Mouse (Mus musculus): ENCODE results near the gene Pphln1. TPM values are rescaled to one million over a fixed set of nuclear protein-coding genes. Genes with fewer than 3 reads are reported as not detected.

Pphln1 gene
- polyA plus RNA-seq, 1 experiment from 2014 or later, result 42.6 TPM

DNA sequence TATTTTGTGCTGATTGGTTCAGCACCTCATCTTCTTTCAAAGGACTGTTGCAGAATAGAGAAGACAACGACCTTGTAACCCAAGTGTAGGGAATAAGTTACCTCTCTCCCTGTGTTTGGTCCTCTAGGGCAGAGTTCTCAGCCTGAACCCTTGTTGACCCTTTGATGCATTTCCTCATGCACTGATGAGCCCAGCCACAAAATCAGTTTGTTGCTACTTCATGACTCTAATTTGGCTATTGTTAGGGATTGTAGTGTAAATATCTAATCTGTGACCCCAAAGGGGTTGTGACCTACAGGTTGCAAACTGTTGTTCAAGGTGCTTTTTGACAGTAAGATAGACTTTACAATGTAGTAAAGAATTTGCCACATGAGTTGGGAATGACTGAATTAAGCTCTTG is 55.1 kb downstream of the Pphln1 start:
- Histone ChIP-seq H3K36me3 (ENCODE audit: control insufficient read depth, insufficient read depth, low read length) (0 out of 2 replicates have a peak, but pooled peaks cover 3% of the 10 kb centered on the region), H3K4me2 (ENCODE audit: low read depth, low read length) (no peak overlapping the region), H3K4me1 (replicated peaks; ENCODE audit: control insufficient read depth, insufficient read depth, low read length) (no peaks in the 10 kb centered on the region), H3K27ac (ENCODE audit: low read length) (no peak overlapping the region), H3K27me3 (ENCODE audit: control insufficient read depth, insufficient read depth, low read depth, low read length) (no peaks in the 10 kb centered on the region), H3K9ac (ENCODE audit: low read length) (no peak overlapping the region), H3K4me3 (ENCODE audit: low read length) (no peak overlapping the region), H3K9me3 (ENCODE audit: control insufficient read depth, low read length) (no peaks in the 10 kb centered on the region)
- ATAC-seq (ENCODE audit: low read depth), result no peak
- WGBS, result 67% methylated on average over 1 of the region's 1 CpGs

GRCm38 (mm10) chr15:93456005-93456404 is 57.9 kb downstream of the Pphln1 start:
- H3K4me2 ChIP-seq (ENCODE audit: low read depth, low read length), result no peak overlapping the region

GRCm38 (mm10) chr15:93459422-93459821 is 61.3 kb downstream of the Pphln1 start:
- Histone ChIP-seq H3K36me3 (ENCODE audit: control insufficient read depth, insufficient read depth, low read length) (peaks cover 12% of the 10 kb centered on the region), H3K27me3 (ENCODE audit: control insufficient read depth, insufficient read depth, low read depth, low read length) (no peaks in the 10 kb centered on the region), H3K4me3 (ENCODE audit: low read length) (no peak overlapping the region), H3K27ac (ENCODE audit: low read length) (no peak overlapping the region), H3K4me1 (replicated peaks; ENCODE audit: control insufficient read depth, insufficient read depth, low read length) (no peaks in the 10 kb centered on the region), H3K4me2 (ENCODE audit: low read depth, low read length) (no peak overlapping the region), H3K9me3 (ENCODE audit: control insufficient read depth, low read length) (no peaks in the 10 kb centered on the region), H3K9ac (ENCODE audit: low read length) (no peak overlapping the region)
- 78% methylated on average over 5 of the region's 5 CpGs for WGBS
- no peak for ATAC-seq (ENCODE audit: low read depth)

More at GRCm38 (mm10) chr15:93456005-93456404, 57.9 kb downstream of the Pphln1 start:
- no peaks in the 10 kb centered on the region for H3K4me1 ChIP-seq (replicated peaks; ENCODE audit: control insufficient read depth, insufficient read depth, low read length)
- no peak overlapping the region for H3K27ac ChIP-seq (ENCODE audit: low read length)
- H3K9me3 ChIP-seq (ENCODE audit: control insufficient read depth, low read length), result no peaks in the 10 kb centered on the region
- H3K4me3 ChIP-seq (ENCODE audit: low read length), result no peak overlapping the region
- ATAC-seq (ENCODE audit: low read depth), result no peak
- H3K27me3 ChIP-seq (ENCODE audit: control insufficient read depth, insufficient read depth, low read depth, low read length), result no peaks in the 10 kb centered on the region
- peaks cover 10% of the 10 kb centered on the region for H3K36me3 ChIP-seq (ENCODE audit: control insufficient read depth, insufficient read depth, low read length)
- no peak overlapping the region for H3K9ac ChIP-seq (ENCODE audit: low read length)

GRCm38 (mm10) chr15:93461066-93461465 is 62.9 kb downstream of the Pphln1 start:
- Histone ChIP-seq H3K4me3 (ENCODE audit: low read length) (no peak overlapping the region), H3K9ac (ENCODE audit: low read length) (no peak overlapping the region), H3K4me2 (ENCODE audit: low read depth, low read length) (no peak overlapping the region), H3K4me1 (replicated peaks; ENCODE audit: control insufficient read depth, insufficient read depth, low read length) (no peaks in the 10 kb centered on the region), H3K27me3 (ENCODE audit: control insufficient read depth, insufficient read depth, low read depth, low read length) (no peaks in the 10 kb centered on the region), H3K9me3 (ENCODE audit: control insufficient read depth, low read length) (no peaks in the 10 kb centered on the region), H3K36me3 (ENCODE audit: control insufficient read depth, insufficient read depth, low read length) (peaks cover 14% of the 10 kb centered on the region), H3K27ac (ENCODE audit: low read length) (no peak overlapping the region)
- no peak for ATAC-seq (ENCODE audit: low read depth)
- WGBS, result 94% methylated on average over 23 of the region's 23 CpGs

GRCm38 (mm10) chr15:93471651-93472050 is 73.5 kb downstream of the Pphln1 start:
- WGBS, result 82% methylated on average over 12 of the region's 12 CpGs
- Histone ChIP-seq H3K9ac (ENCODE audit: low read length) (no peak overlapping the region), H3K4me1 (replicated peaks; ENCODE audit: control insufficient read depth, insufficient read depth, low read length) (peaks cover 13% of the 10 kb centered on the region), H3K36me3 (ENCODE audit: control insufficient read depth, insufficient read depth, low read length) (no peaks in the 10 kb centered on the region), H3K9me3 (ENCODE audit: control insufficient read depth, low read length) (no peaks in the 10 kb centered on the region), H3K4me2 (ENCODE audit: low read depth, low read length) (no peak overlapping the region), H3K4me3 (ENCODE audit: low read length) (no peak overlapping the region), H3K27me3 (ENCODE audit: control insufficient read depth, insufficient read depth, low read depth, low read length) (no peaks in the 10 kb centered on the region), H3K27ac (ENCODE audit: low read length) (no peak overlapping the region)
- no peak for ATAC-seq (ENCODE audit: low read depth)

DNA sequence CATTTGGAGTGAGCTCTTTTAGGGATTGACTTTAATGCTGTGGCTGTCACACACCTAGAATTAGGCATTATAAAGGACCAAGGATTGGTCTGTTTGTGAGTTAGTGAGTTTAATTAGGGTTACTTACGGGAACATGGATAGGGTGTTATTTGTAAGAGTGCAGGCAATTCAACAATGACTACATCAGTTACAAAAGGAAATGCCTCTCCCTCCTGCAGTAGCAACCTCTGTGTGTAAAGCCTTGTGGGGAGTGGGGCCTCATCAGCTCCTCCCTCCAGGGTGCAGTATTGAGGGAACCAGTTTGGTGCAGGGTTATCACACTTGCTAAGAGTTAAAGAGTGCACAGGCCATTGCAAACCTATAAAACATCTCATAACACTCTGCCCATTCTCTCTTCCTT is 73.9 kb downstream of the Pphln1 start:
- Histone ChIP-seq H3K27ac (ENCODE audit: low read length) (no peak overlapping the region), H3K9me3 (ENCODE audit: control insufficient read depth, low read length) (no peaks in the 10 kb centered on the region), H3K4me3 (ENCODE audit: low read length) (no peak overlapping the region), H3K4me2 (ENCODE audit: low read depth, low read length) (no peak overlapping the region), H3K36me3 (ENCODE audit: control insufficient read depth, insufficient read depth, low read length) (no peaks in the 10 kb centered on the region), H3K9ac (ENCODE audit: low read length) (no peak overlapping the region), H3K4me1 (replicated peaks; ENCODE audit: control insufficient read depth, insufficient read depth, low read length) (peaks cover 13% of the 10 kb centered on the region), H3K27me3 (ENCODE audit: control insufficient read depth, insufficient read depth, low read depth, low read length) (no peaks in the 10 kb centered on the region)
- WGBS, result 79% methylated on average over 1 of the region's 1 CpGs
- no peak for ATAC-seq (ENCODE audit: low read depth)

GRCm38 (mm10) chr15:93474277-93474676 is 76.1 kb downstream of the Pphln1 start:
- Histone ChIP-seq H3K4me1 (replicated peaks; ENCODE audit: control insufficient read depth, insufficient read depth, low read length) (peaks cover 13% of the 10 kb centered on the region), H3K27ac (ENCODE audit: low read length) (no peak overlapping the region), H3K36me3 (ENCODE audit: control insufficient read depth, insufficient read depth, low read length) (no peaks in the 10 kb centered on the region), H3K4me2 (ENCODE audit: low read depth, low read length) (no peak overlapping the region), H3K4me3 (ENCODE audit: low read length) (no peak overlapping the region), H3K9me3 (ENCODE audit: control insufficient read depth, low read length) (no peaks in the 10 kb centered on the region), H3K9ac (ENCODE audit: low read length) (no peak overlapping the region), H3K27me3 (ENCODE audit: control insufficient read depth, insufficient read depth, low read depth, low read length) (no peaks in the 10 kb centered on the region)
- no peak for ATAC-seq (ENCODE audit: low read depth)
- 77% methylated on average over 3 of the region's 3 CpGs for WGBS

- peak; percentile 57; the same call in 1 of the 2 replicates for ATAC-seq (ENCODE audit: low read depth)
- H3K4me2 ChIP-seq (ENCODE audit: low read depth, low read length), result no peak overlapping the region
- WGBS, result 48% methylated on average over 8 of the region's 8 CpGs
- H3K4me1 ChIP-seq (replicated peaks; ENCODE audit: control insufficient read depth, insufficient read depth, low read length), result peaks cover 13% of the 10 kb centered on the region
- H3K9me3 ChIP-seq (ENCODE audit: control insufficient read depth, low read length), result no peaks in the 10 kb centered on the region
- no peak overlapping the region for H3K4me3 ChIP-seq (ENCODE audit: low read length)
- 0 out of 2 replicates have a peak overlapping the region, but pooled peaks have one; percentile 12 for H3K27ac ChIP-seq (ENCODE audit: low read length)
- H3K27me3 ChIP-seq (ENCODE audit: control insufficient read depth, insufficient read depth, low read depth, low read length), result no peaks in the 10 kb centered on the region
- no peaks in the 10 kb centered on the region for H3K36me3 ChIP-seq (ENCODE audit: control insufficient read depth, insufficient read depth, low read length)
- no peak overlapping the region for H3K9ac ChIP-seq (ENCODE audit: low read length)
Observed at GRCm38 (mm10) chr15:93475688-93476087, 77.5 kb downstream of the Pphln1 start.

DNA sequence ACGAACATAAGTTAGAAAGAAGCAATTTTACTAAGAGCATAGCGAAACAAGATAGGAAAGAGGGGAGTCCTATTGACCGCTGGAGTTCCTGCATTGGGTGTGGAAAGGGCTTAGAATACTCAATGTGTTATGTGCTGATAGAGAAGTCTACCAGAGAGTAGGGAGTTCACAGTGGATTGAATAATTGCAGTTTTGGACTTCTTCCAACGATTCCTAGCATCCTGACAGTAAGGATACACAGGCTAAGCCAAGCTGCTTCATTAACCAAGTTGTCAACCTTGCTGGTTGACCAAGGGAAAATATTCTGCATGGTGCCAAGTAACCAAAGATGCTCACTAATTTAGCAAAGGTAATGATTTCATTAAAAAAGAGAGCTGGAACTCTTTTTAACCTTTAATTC is 79.6 kb downstream of the Pphln1 start:
- no peak for ATAC-seq (ENCODE audit: low read depth)
- Histone ChIP-seq H3K27ac (ENCODE audit: low read length) (no peak overlapping the region), H3K9ac (ENCODE audit: low read length) (no peak overlapping the region), H3K4me3 (ENCODE audit: low read length) (no peak overlapping the region), H3K4me1 (replicated peaks; ENCODE audit: control insufficient read depth, insufficient read depth, low read length) (peaks cover 15% of the 10 kb centered on the region), H3K9me3 (ENCODE audit: control insufficient read depth, low read length) (no peaks in the 10 kb centered on the region), H3K36me3 (ENCODE audit: control insufficient read depth, insufficient read depth, low read length) (no peaks in the 10 kb centered on the region), H3K4me2 (ENCODE audit: low read depth, low read length) (no peak overlapping the region), H3K27me3 (ENCODE audit: control insufficient read depth, insufficient read depth, low read depth, low read length) (no peaks in the 10 kb centered on the region)
- WGBS, result 67% methylated on average over 4 of the region's 4 CpGs

- Histone ChIP-seq H3K4me1 (replicated peaks; ENCODE audit: control insufficient read depth, insufficient read depth, low read length) (peaks cover 15% of the 10 kb centered on the region), H3K27me3 (ENCODE audit: control insufficient read depth, insufficient read depth, low read depth, low read length) (no peaks in the 10 kb centered on the region), H3K9me3 (ENCODE audit: control insufficient read depth, low read length) (no peaks in the 10 kb centered on the region), H3K4me3 (ENCODE audit: low read length) (no peak overlapping the region), H3K9ac (ENCODE audit: low read length) (no peak overlapping the region), H3K27ac (ENCODE audit: low read length) (no peak overlapping the region), H3K4me2 (ENCODE audit: low read depth, low read length) (no peak overlapping the region), H3K36me3 (ENCODE audit: control insufficient read depth, insufficient read depth, low read length) (no peaks in the 10 kb centered on the region)
- 84% methylated on average over 3 of the region's 3 CpGs for WGBS
- no peak for ATAC-seq (ENCODE audit: low read depth)
Observed at GRCm38 (mm10) chr15:93478676-93479075, 80.5 kb downstream of the Pphln1 start.
